Mouse (Mus musculus): Measurements from ENCODE around the gene Gm20388.
"Not testable (repeated sequence)": the region's sequence is repeated elsewhere in the genome, so short reads cannot be mapped to it uniquely, and the experiment has no call there.

Gm20388 gene

GRCm38 (mm10) chr8:122557248-122558038, 2646.8 kb downstream of the Gm20388 start:
- DNase-seq, result no peak

GRCm38 (mm10) chr8:122558671-122559349, 2648.2 kb downstream of the Gm20388 start:
- DNase-seq, result peak; percentile 59

- no peak for DNase-seq
Observed at GRCm38 (mm10) chr8:122561199-122561598, 2650.6 kb downstream of the Gm20388 start.

- DNase-seq, result no peak
Observed at GRCm38 (mm10) chr8:122564363-122565352, 2654.0 kb downstream of the Gm20388 start.

- peak; percentile 30 for DNase-seq
Observed at GRCm38 (mm10) chr8:122566766-122567165, 2656.1 kb downstream of the Gm20388 start.

- DNase-seq, result peak; percentile 97
Observed at GRCm38 (mm10) chr8:122567361-122568108, 2656.9 kb downstream of the Gm20388 start, which contains the start of gene Cdt1. Gene Cdt1, plus strand, starts transcription at chr8:122568015.

GRCm38 (mm10) chr8:122568109-122568504, 2657.5 kb downstream of the Gm20388 start:
- no peak for DNase-seq

- DNase-seq, result no peak
Observed at GRCm38 (mm10) chr8:122568881-122569309, 2658.3 kb downstream of the Gm20388 start.

- no peak for DNase-seq
Observed at GRCm38 (mm10) chr8:122569329-122569728, 2658.7 kb downstream of the Gm20388 start.

- DNase-seq, result no peak
Observed at GRCm38 (mm10) chr8:122569996-122570395, 2659.4 kb downstream of the Gm20388 start.

GRCm38 (mm10) chr8:122571153-122571552, 2660.5 kb downstream of the Gm20388 start:
- no peak for DNase-seq

GRCm38 (mm10) chr8:122571750-122572267, 2661.2 kb downstream of the Gm20388 start:
- DNase-seq, result no peak

GRCm38 (mm10) chr8:122572751-122573150, 2662.1 kb downstream of the Gm20388 start:
- DNase-seq, result no peak

- not testable (repeated sequence) for DNase-seq
Observed at GRCm38 (mm10) chr8:122573176-122573575, 2662.5 kb downstream of the Gm20388 start.

- no peak for DNase-seq
Observed at GRCm38 (mm10) chr8:122573577-122573976, 2662.9 kb downstream of the Gm20388 start.

- DNase-seq, result no peak
Observed at GRCm38 (mm10) chr8:122574264-122574663, 2663.6 kb downstream of the Gm20388 start.

GRCm38 (mm10) chr8:122574667-122575251, 2664.1 kb downstream of the Gm20388 start:
- no peak for DNase-seq

- DNase-seq, result no peak
Observed at GRCm38 (mm10) chr8:122575286-122575685, 2664.6 kb downstream of the Gm20388 start.

GRCm38 (mm10) chr8:122575735-122576647, 2665.3 kb downstream of the Gm20388 start:
- no peak for DNase-seq

GRCm38 (mm10) chr8:122576648-122577022, 2666.0 kb downstream of the Gm20388 start, which contains the start of gene Aprt:
Gene Aprt, minus strand, starts transcription at chr8:122576909.
- peak; percentile 97 for DNase-seq
